Mouse (Mus musculus) thymus, postnatal 14 days (tissue): ENCODE data around the gene Pdp2.
"Not testable (repeated sequence)": the region's sequence is repeated elsewhere in the genome, so short reads cannot be mapped to it uniquely, and the experiment has no call there.

Source experiments
- DNase-seq: peaks from one replicate; pipeline ENCODE4 v3.0.0; 2021

Pdp2 gene

GRCm38 (mm10) chr8:104591133-104591834, at the start of gene Pdp2:
TSS of gene Pdp2 (plus strand) at chr8:104591451.
- peak; percentile 93 for DNase-seq

GRCm38 (mm10) chr8:104541515-104541880, 49.8 kb upstream of the Pdp2 start:
- DNase-seq = no peak

- DNase-seq = no peak
Observed at GRCm38 (mm10) chr8:104542160-104542559, 49.1 kb upstream of the Pdp2 start.

- no peak for DNase-seq
Observed at GRCm38 (mm10) chr8:104543440-104544045, 47.7 kb upstream of the Pdp2 start.

GRCm38 (mm10) chr8:104555191-104555590, 36.1 kb upstream of the Pdp2 start:
- DNase-seq = no peak

- DNase-seq = no peak
Observed at GRCm38 (mm10) chr8:104557226-104557625, 34.0 kb upstream of the Pdp2 start.

GRCm38 (mm10) chr8:104560731-104561130, 30.5 kb upstream of the Pdp2 start:
- no peak for DNase-seq

GRCm38 (mm10) chr8:104564633-104565456, 26.4 kb upstream of the Pdp2 start:
- peak; percentile 87 for DNase-seq

- no peak for DNase-seq
Observed at GRCm38 (mm10) chr8:104565457-104565798, 25.8 kb upstream of the Pdp2 start.

GRCm38 (mm10) chr8:104569559-104569958, 21.7 kb upstream of the Pdp2 start:
- peak; percentile 11 for DNase-seq

GRCm38 (mm10) chr8:104570436-104571343, 20.6 kb upstream of the Pdp2 start:
- peak; percentile 89 for DNase-seq

GRCm38 (mm10) chr8:104576820-104577219, 14.4 kb upstream of the Pdp2 start:
- DNase-seq = no peak

GRCm38 (mm10) chr8:104577606-104578005, 13.6 kb upstream of the Pdp2 start:
- DNase-seq = not testable (repeated sequence)

GRCm38 (mm10) chr8:104584522-104584921, 6.7 kb upstream of the Pdp2 start:
- DNase-seq = no peak

- DNase-seq = no peak
Observed at GRCm38 (mm10) chr8:104590284-104590683, 967 bp upstream of the Pdp2 start.

- DNase-seq = no peak
Observed at GRCm38 (mm10) chr8:104591856-104592255, 605 bp downstream of the Pdp2 start.

GRCm38 (mm10) chr8:104592566-104592965, 1.3 kb downstream of the Pdp2 start:
- DNase-seq = no peak

GRCm38 (mm10) chr8:104593536-104594325, 2.5 kb downstream of the Pdp2 start:
- DNase-seq = no peak

GRCm38 (mm10) chr8:104594611-104595362, 3.5 kb downstream of the Pdp2 start:
- no peak for DNase-seq

- no peak for DNase-seq
Observed at GRCm38 (mm10) chr8:104595773-104596536, 4.7 kb downstream of the Pdp2 start.
